Mouse (Mus musculus) bone marrow, adult 2 months (tissue): ENCODE measurements at regions not wholly inside any gene's neighbourhood (a gene's known extent, or its start where the extent isn't known, plus 50 kb on each side); places are given as distances from the start of the nearest gene placed in this dataset.

Source experiments
- CTCF ChIP-seq: fragments of 200-500 bp; IDR thresholded peaks from 2 replicates; pipeline ENCODE4 v1.5.1; 2011; ENCODE audit warnings: low read length, control low read depth; ENCODE audit not compliant: control insufficient read depth, insufficient read depth
- POLR2A ChIP-seq: fragments of 200-500 bp; IDR thresholded peaks from 2 replicates; pipeline ENCODE4 v1.6.1; 2011; ENCODE audit warnings: low read depth, mild to moderate bottlenecking, control low read depth, low read length, borderline replicate concordance; ENCODE audit not compliant: control insufficient read depth

GRCm38 (mm10) chr8:127779021-127779689 lies 579.2 kb upstream of the Nrp1 start:
- TF ChIP-seq CTCF = no peak
- no peak for TF ChIP-seq POLR2A
